Mouse (Mus musculus) megakaryocyte-erythroid progenitor cell, adult 5 weeks (primary cell): ENCODE results near the gene Vmn1r176. TPM values are rescaled to one million over a fixed set of nuclear protein-coding genes. Genes with fewer than 3 reads are reported as not detected.

Source experiments
- polyA plus RNA-seq: library from polyadenylated mRNA; stranded (reverse); fragments of >175 nt; gene quantifications from 2 replicates; pipeline ENCODE4 v1.2.3, GENCODE M21; 2012

Vmn1r176 gene
- polyA plus RNA-seq = not detected in 2 replicates

DNA sequence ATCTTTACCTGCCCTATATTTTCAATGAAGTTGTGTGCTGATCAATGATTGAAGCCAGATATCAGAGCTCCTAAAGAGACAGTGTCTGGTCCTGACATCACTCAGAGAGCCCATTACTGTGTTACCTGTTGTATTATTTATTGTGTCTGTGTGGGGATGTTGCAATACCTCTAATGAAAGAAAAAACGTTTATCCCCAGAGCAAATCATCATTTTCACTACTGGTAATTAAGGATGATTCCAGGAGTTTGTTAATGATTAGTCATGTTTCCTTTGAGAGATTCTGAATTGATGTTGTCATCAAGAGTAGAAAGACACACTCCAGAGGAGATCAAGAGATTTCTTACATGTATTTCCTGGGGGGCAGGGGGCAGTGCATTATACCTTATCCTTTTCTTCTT is at the start of gene Vmn1r176:
Gene Vmn1r176 (minus strand): TSS at position 101 of the 400 bp plus-strand sequence.

GRCm38 (mm10) chr7:23866349-23866748 is 29.2 kb upstream of the Vmn1r176 start, which contains the start of gene Vmn1r177:
TSS of gene Vmn1r177 (minus strand) at chr7:23866449.

GRCm38 (mm10) chr7:23810543-23810942 is 26.6 kb downstream of the Vmn1r176 start, which contains the start of gene Vmn1r175:
TSS of gene Vmn1r175 (minus strand) at chr7:23810643.

Other genes starting within 250 kb of the Vmn1r176 start
- gene Vmn1r170, start 231.2 kb downstream of the Vmn1r176 start, polyA plus RNA-seq = not detected in 2 replicates
- not detected in 2 replicates for gene Vmn1r171, start 206.7 kb downstream of the Vmn1r176 start, polyA plus RNA-seq
- gene Vmn1r172, start 179.1 kb downstream of the Vmn1r176 start, polyA plus RNA-seq = not detected in 2 replicates
- gene Vmn1r173, start 136.7 kb downstream of the Vmn1r176 start, polyA plus RNA-seq = not detected in 2 replicates
- 0.02 TPM in 1 of 2 replicates, not detected in the other for gene Vmn1r174, start 85.1 kb downstream of the Vmn1r176 start, polyA plus RNA-seq
- gene Vmn1r175, start 26.7 kb downstream of the Vmn1r176 start, polyA plus RNA-seq = not detected in 2 replicates
- gene Vmn1r177, start 29.1 kb upstream of the Vmn1r176 start, polyA plus RNA-seq = not detected in 2 replicates
- not detected in 2 replicates for gene Vmn1r178, start 54.6 kb upstream of the Vmn1r176 start, polyA plus RNA-seq
- gene Vmn1r179, start 89.6 kb upstream of the Vmn1r176 start, polyA plus RNA-seq = not detected in 2 replicates
- not detected in 2 replicates for gene Vmn1r180, start 113.3 kb upstream of the Vmn1r176 start, polyA plus RNA-seq
- not detected in 2 replicates for gene Vmn1r181, start 137.2 kb upstream of the Vmn1r176 start, polyA plus RNA-seq
- not detected in 2 replicates for gene V1rd19, start 164.3 kb upstream of the Vmn1r176 start, polyA plus RNA-seq
- gene Vmn1r183, start 215.9 kb upstream of the Vmn1r176 start, polyA plus RNA-seq = not detected in 2 replicates
- 16.8 and 17.1 TPM in 2 replicates for gene Zfp180, start 244.6 kb upstream of the Vmn1r176 start, polyA plus RNA-seq